In the genomic region with DNA sequence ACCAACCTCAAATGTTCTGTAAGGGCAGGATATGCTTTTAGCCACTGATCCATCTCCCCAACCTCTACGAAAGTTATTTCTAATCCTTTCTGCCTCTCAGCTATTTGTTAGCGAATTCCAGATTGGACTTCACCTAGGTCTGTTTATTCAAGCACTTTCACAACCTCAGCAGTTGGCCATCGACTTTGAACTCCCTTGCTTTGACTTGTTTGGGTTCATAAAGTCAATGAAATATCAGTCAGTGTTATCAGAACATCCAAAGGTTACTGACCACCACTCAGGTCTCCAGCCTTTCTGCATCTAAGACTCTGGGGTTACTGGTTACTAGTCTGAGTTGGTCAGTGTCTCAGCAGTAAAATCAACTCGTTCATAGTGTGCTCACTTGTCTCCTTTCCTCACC, we compare ENCODE assay signal across 29 mouse cellular contexts. TPM values are rescaled to one million over a fixed set of nuclear protein-coding genes. Genes with fewer than 3 reads are reported as not detected.
DNase-seq lines count a peak whose midpoint lies in the region; ATAC-seq and TF ChIP-seq lines count a peak whose summit lies in the region.
"Had no signal": no experiment of that assay in that cellular context is flagged by ENCODE, and none has a peak within 500 bp of the region (broad histone marks: within the 10 kb centered on the region; RNA-seq: fewer than 3 reads in every experiment).

No protein-coding gene starts in this region.

- DNase-seq in liver, adult 2 months (ENCODE audit: extremely low read depth, low read depth, low spot score): peak; percentile 100
- DNase-seq in liver, embryonic 14.5 days (ENCODE audit: low read depth in 3 of 3, low spot score in 3 of 3): peak; percentile 17 to 29 (median 26)
- DNase-seq in liver, postnatal 0 days: peak; percentile 27
- no peak for DNase-seq in frontal cortex, postnatal 25 days (ENCODE audit: low spot score in 2 of 2)
- DNase-seq in embryonic facial prominence, embryonic 10.5 days (ENCODE audit: low spot score): no peak
- no peak for DNase-seq in urinary bladder, adult 18-20 months (ENCODE audit: low spot score in 2 of 2)
- DNase-seq: adrenal gland, adult 2 months; adrenal gland, postnatal 10 days; adrenal gland, postnatal 25 days; cerebellum, adult 11 months; cerebellum, adult 18-20 months; cerebellum, adult 9-10 months; cerebellum, postnatal 10 days; cerebellum, postnatal 25 days had no signal

- 11% methylated on average over 4 of the region's 4 CpGs for WGBS in liver, adult 2 months
- 28% methylated on average over 4 of the region's 4 CpGs for WGBS in liver, embryonic 12.5 days (ENCODE audit: insufficient replicate concordance)
- 22% methylated on average over 4 of the region's 4 CpGs for WGBS in liver, embryonic 14.5 days (ENCODE audit: insufficient replicate concordance)
- WGBS in liver, embryonic 15.5 days (ENCODE audit: insufficient replicate concordance): 26% methylated on average over 4 of the region's 4 CpGs
- 23% methylated on average over 4 of the region's 4 CpGs for WGBS in liver, postnatal 0 days (ENCODE audit: insufficient replicate concordance)
- 64% methylated on average over 4 of the region's 4 CpGs for WGBS in embryonic facial prominence, embryonic 10.5 days

- H3K9ac ChIP-seq in liver, adult 2 months (ENCODE audit: low read depth, low read length): 0 out of 2 replicates have a peak overlapping the region, but pooled peaks have one; percentile 58
- H3K9ac ChIP-seq in liver, embryonic 12.5 days: no peak overlapping the region
- no peak overlapping the region for H3K9ac ChIP-seq in liver, embryonic 14.5 days (replicated peaks)
- H3K9ac ChIP-seq in liver, embryonic 15.5 days: no peak overlapping the region
- H3K9ac ChIP-seq in liver, postnatal 0 days (replicated peaks): no peak overlapping the region
- H3K9ac ChIP-seq: embryonic facial prominence, embryonic 13.5 days; embryonic facial prominence, embryonic 15.5 days; forebrain, embryonic 12.5 days had no signal

- H3K4me2 ChIP-seq in liver, embryonic 12.5 days: no peak overlapping the region
- H3K4me2 ChIP-seq in liver, embryonic 14.5 days (ENCODE audit: low read depth): no peak overlapping the region
- no peak overlapping the region for H3K4me2 ChIP-seq in liver, embryonic 15.5 days
- no peak overlapping the region for H3K4me2 ChIP-seq in liver, postnatal 0 days (ENCODE audit: low read depth, low read length)
- H3K4me2 ChIP-seq: embryonic facial prominence, embryonic 13.5 days; embryonic facial prominence, embryonic 15.5 days; forebrain, embryonic 12.5 days had no signal

- peaks cover 23% of the 10 kb centered on the region for H3K9me3 ChIP-seq in liver, embryonic 12.5 days (replicated peaks)
- H3K9me3 ChIP-seq in liver, embryonic 14.5 days (ENCODE audit: control insufficient read depth, low read length): no peaks in the 10 kb centered on the region; the same call in 1 of the 2 replicates
- 0 out of 2 replicates have a peak, but pooled peaks cover 4% of the 10 kb centered on the region for H3K9me3 ChIP-seq in liver, embryonic 15.5 days (replicated peaks)
- H3K9me3 ChIP-seq in liver, postnatal 0 days (ENCODE audit: low read length): no peaks in the 10 kb centered on the region
- H3K9me3 ChIP-seq in embryonic facial prominence, embryonic 10.5 days: peaks cover 42% of the 10 kb centered on the region

- no peak for ATAC-seq in liver, embryonic 12.5 days
- ATAC-seq in liver, embryonic 14.5 days (ENCODE audit: insufficient read depth): peak; percentile 51
- ATAC-seq in liver, embryonic 15.5 days (ENCODE audit: insufficient read depth): peak; percentile 57
- ATAC-seq in liver, postnatal 0 days: peak; percentile 81
- ATAC-seq: forebrain, embryonic 14.5 days; forebrain, embryonic 16.5 days had no signal

- TF ChIP-seq EP300 in liver, embryonic 14.5 days (IDR thresholded peaks at IDR 0.05; ENCODE audit: low read depth): no peak
- peak; percentile 89 for TF ChIP-seq EP300 in liver, postnatal 0 days (IDR thresholded peaks at IDR 0.05; ENCODE audit: low read depth)

- H3K79me2 ChIP-seq in liver, adult 2 months (ENCODE audit: control insufficient read depth, insufficient read depth, low read length): no peaks in the 10 kb centered on the region; the same call in none of the 2 replicates

- no peak for TF ChIP-seq CTCF in liver, adult 2 months (IDR thresholded peaks at IDR 0.05; ENCODE audit: low read depth, low read length)
- no peak for TF ChIP-seq CTCF in liver, embryonic 14.5 days (IDR thresholded peaks at IDR 0.05; ENCODE audit: low read depth)
- TF ChIP-seq CTCF in liver, postnatal 0 days (IDR thresholded peaks at IDR 0.05; ENCODE audit: low read depth): no peak

- no peaks in the 10 kb centered on the region for H3K36me3 ChIP-seq in liver, adult 2 months (ENCODE audit: control insufficient read depth, insufficient read depth, low read length)
- H3K36me3 ChIP-seq in liver, embryonic 12.5 days: no peaks in the 10 kb centered on the region
- H3K36me3 ChIP-seq in liver, embryonic 14.5 days (replicated peaks; ENCODE audit: control insufficient read depth, insufficient read depth, low read depth): no peaks in the 10 kb centered on the region
- no peaks in the 10 kb centered on the region for H3K36me3 ChIP-seq in liver, embryonic 15.5 days (replicated peaks)
- no peaks in the 10 kb centered on the region for H3K36me3 ChIP-seq in liver, postnatal 0 days (replicated peaks; ENCODE audit: insufficient read depth, low read length)
- no peaks in the 10 kb centered on the region for H3K36me3 ChIP-seq in embryonic facial prominence, embryonic 10.5 days (replicated peaks)
- H3K36me3 ChIP-seq: embryonic facial prominence, embryonic 13.5 days; embryonic facial prominence, embryonic 15.5 days; forebrain, embryonic 10.5 days; forebrain, embryonic 12.5 days had no signal

- no peak for TF ChIP-seq POLR2A in liver, adult 2 months (IDR thresholded peaks at IDR 0.05; ENCODE audit: extremely low read depth, insufficient read depth, low read length)

- H3K4me1 ChIP-seq in liver, adult 2 months (ENCODE audit: control insufficient read depth, insufficient read depth, low read length): peaks cover 26% of the 10 kb centered on the region
- no peaks in the 10 kb centered on the region for H3K4me1 ChIP-seq in liver, embryonic 12.5 days
- no peaks in the 10 kb centered on the region for H3K4me1 ChIP-seq in liver, embryonic 14.5 days (replicated peaks; ENCODE audit: control insufficient read depth in 2 of 2, insufficient read depth in 2 of 2, low read length in 1 of 2)
- no peaks in the 10 kb centered on the region for H3K4me1 ChIP-seq in liver, embryonic 15.5 days (replicated peaks)
- H3K4me1 ChIP-seq in liver, postnatal 0 days (ENCODE audit: insufficient read depth): no peaks in the 10 kb centered on the region; the same call in 1 of the 2 replicates
- H3K4me1 ChIP-seq in embryonic facial prominence, embryonic 10.5 days: no peaks in the 10 kb centered on the region
- H3K4me1 ChIP-seq: embryonic facial prominence, embryonic 13.5 days; embryonic facial prominence, embryonic 15.5 days; forebrain, embryonic 10.5 days; forebrain, embryonic 12.5 days had no signal

- peak overlapping the region; percentile 85 for H3K27ac ChIP-seq in liver, adult 2 months (replicated peaks; ENCODE audit: insufficient read depth, low read depth, low read length)
- no peak overlapping the region for H3K27ac ChIP-seq in liver, embryonic 12.5 days
- no peak overlapping the region for H3K27ac ChIP-seq in liver, embryonic 14.5 days
- H3K27ac ChIP-seq in liver, embryonic 15.5 days (replicated peaks): peak overlapping the region; percentile 39
- H3K27ac ChIP-seq in liver, postnatal 0 days (ENCODE audit: low read depth): peak overlapping the region; percentile 94
- H3K27ac ChIP-seq in embryonic facial prominence, embryonic 10.5 days (replicated peaks): no peak overlapping the region
- H3K27ac ChIP-seq: embryonic facial prominence, embryonic 13.5 days; embryonic facial prominence, embryonic 15.5 days; forebrain, embryonic 10.5 days; forebrain, embryonic 12.5 days had no signal

- no peak overlapping the region for H3K4me3 ChIP-seq in liver, adult 2 months (ENCODE audit: insufficient read depth, low read depth, low read length)
- no peak overlapping the region for H3K4me3 ChIP-seq in liver, embryonic 12.5 days
- H3K4me3 ChIP-seq in liver, embryonic 14.5 days (ENCODE audit: insufficient read depth in 1 of 2, low read depth in 2 of 2, low read length in 2 of 2): no peak overlapping the region
- H3K4me3 ChIP-seq in liver, embryonic 15.5 days (replicated peaks): no peak overlapping the region
- no peak overlapping the region for H3K4me3 ChIP-seq in liver, postnatal 0 days (ENCODE audit: low read depth, low read length)
- H3K4me3 ChIP-seq in embryonic facial prominence, embryonic 10.5 days: no peak overlapping the region
- H3K4me3 ChIP-seq: embryonic facial prominence, embryonic 13.5 days; embryonic facial prominence, embryonic 15.5 days; erythroblast, embryonic 14.5 days; forebrain, embryonic 10.5 days; forebrain, embryonic 12.5 days had no signal

- no peaks in the 10 kb centered on the region for H3K27me3 ChIP-seq in liver, adult 2 months (ENCODE audit: control insufficient read depth, insufficient read depth, low read length)
- H3K27me3 ChIP-seq in liver, embryonic 12.5 days (replicated peaks): no peaks in the 10 kb centered on the region
- H3K27me3 ChIP-seq in liver, embryonic 14.5 days (ENCODE audit: control insufficient read depth, insufficient read depth, low read length): no peaks in the 10 kb centered on the region
- no peaks in the 10 kb centered on the region for H3K27me3 ChIP-seq in liver, embryonic 15.5 days
- H3K27me3 ChIP-seq in liver, postnatal 0 days (ENCODE audit: insufficient read depth, low read length): no peaks in the 10 kb centered on the region
- H3K27me3 ChIP-seq in embryonic facial prominence, embryonic 10.5 days (replicated peaks; ENCODE audit: low read depth, poor library complexity, severe bottlenecking): no peaks in the 10 kb centered on the region
- H3K27me3 ChIP-seq: embryonic facial prominence, embryonic 13.5 days; embryonic facial prominence, embryonic 15.5 days; forebrain, embryonic 12.5 days had no signal

RNA-seq across cellular contexts. Expression of a gene that starts 11.7 kb away (rescaled TPM):
- total RNA-seq in liver, adult 2 months (2014; rRNA removed): 870 and 1,067 TPM in 2 replicates
- 112 and 118 TPM in 2 replicates for polyA plus RNA-seq in liver, adult 2 months (2012; rRNA removed)
- polyA plus RNA-seq in liver, embryonic 12.5 days (2016; fragmentation: Nextera tagmentation; extraction: Ambion mirVana): not detected in 2 replicates
- polyA plus RNA-seq in liver, embryonic 14.5 days (2012; rRNA removed): not detected in 2 replicates
- polyA plus RNA-seq in liver, embryonic 14.5 days (2014; fragmentation: Nextera tagmentation; extraction: Ambion mirVana): 0.10 and 0.16 TPM in 2 replicates
- polyA plus RNA-seq in liver, embryonic 15.5 days (2015; fragmentation: Nextera tagmentation; extraction: Ambion mirVana): 0.23 and 0.59 TPM in 2 replicates
- polyA plus RNA-seq in liver, postnatal 0 days (2015; fragmentation: Nextera tagmentation; extraction: Ambion mirVana): 281 and 351 TPM in 2 replicates
- polyA plus RNA-seq in embryonic facial prominence, embryonic 10.5 days (2016; fragmentation: Nextera tagmentation; extraction: Ambion mirVana): not detected in 2 replicates
- total RNA-seq: adrenal gland, postnatal 25 days; ES-E14; MEL had no signal
- polyA plus RNA-seq: adrenal gland, adult 2 months; brain, embryonic 14.5 days; C2C12; cortical plate, adult 2 months; embryonic facial prominence, embryonic 11.5 days; embryonic facial prominence, embryonic 13.5 days; embryonic facial prominence, embryonic 15.5 days; erythroblast, embryonic 14.5 days; forebrain, embryonic 10.5 days; forebrain, embryonic 12.5 days; forebrain, embryonic 14.5 days; forebrain, embryonic 16.5 days had no signal

RNA-seq across cellular contexts. Expression of a gene that starts 57.9 kb away (rescaled TPM):
- total RNA-seq in liver, adult 2 months (2014; rRNA removed): 62.1 and 121 TPM in 2 replicates
- 15.6 and 19.1 TPM in 2 replicates for polyA plus RNA-seq in liver, adult 2 months (2012; rRNA removed)
- not detected in 2 replicates for polyA plus RNA-seq in liver, embryonic 12.5 days (2016; fragmentation: Nextera tagmentation; extraction: Ambion mirVana)
- polyA plus RNA-seq in liver, embryonic 14.5 days (2012; rRNA removed): not detected in 2 replicates
- 0.19 TPM in 1 of 2 replicates, not detected in the other for polyA plus RNA-seq in liver, embryonic 14.5 days (2014; fragmentation: Nextera tagmentation; extraction: Ambion mirVana)
- polyA plus RNA-seq in liver, embryonic 15.5 days (2015; fragmentation: Nextera tagmentation; extraction: Ambion mirVana): 0.13 TPM in 1 of 2 replicates, not detected in the other
- 19.2 and 31.0 TPM in 2 replicates for polyA plus RNA-seq in liver, postnatal 0 days (2015; fragmentation: Nextera tagmentation; extraction: Ambion mirVana)
- not detected in 2 replicates for polyA plus RNA-seq in embryonic facial prominence, embryonic 10.5 days (2016; fragmentation: Nextera tagmentation; extraction: Ambion mirVana)
- total RNA-seq: adrenal gland, adult 2 months; adrenal gland, postnatal 25 days; ES-E14; MEL had no signal
- polyA plus RNA-seq: adrenal gland, adult 2 months; brain, embryonic 14.5 days; C2C12; cortical plate, adult 2 months; embryonic facial prominence, embryonic 11.5 days; embryonic facial prominence, embryonic 13.5 days; embryonic facial prominence, embryonic 15.5 days; erythroblast, embryonic 14.5 days; forebrain, embryonic 10.5 days; forebrain, embryonic 12.5 days; forebrain, embryonic 14.5 days; forebrain, embryonic 16.5 days had no signal

Comparison
In these comparisons a context has a peak if more than half of its experiments do, and no peak if none do; other contexts are left out.
1. H3K27ac ChIP-seq: peak in liver, adult 2 months (single experiment), liver, embryonic 15.5 days (single experiment) and liver, postnatal 0 days (single experiment); none in liver, embryonic 12.5 days (single experiment), liver, embryonic 14.5 days (single experiment) and embryonic facial prominence, embryonic 10.5 days (single experiment).
2. RNA of a gene that starts 11.7 kb away (polyA plus RNA-seq): 281 to 351 TPM in liver, postnatal 0 days and 112 to 118 TPM in liver, adult 2 months; 0.23 to 0.59 TPM in liver, embryonic 15.5 days, 0.10 to 0.16 TPM in liver, embryonic 14.5 days, not detected in liver, embryonic 12.5 days and not detected in embryonic facial prominence, embryonic 10.5 days; every median in the first group is over 10 times any median in the second.
3. RNA of a gene that starts 57.9 kb away (polyA plus RNA-seq): 19.2 to 31.0 TPM in liver, postnatal 0 days and 15.6 to 19.1 TPM in liver, adult 2 months; 0.13 TPM in liver, embryonic 15.5 days, not detected in liver, embryonic 12.5 days, 0.19 TPM in liver, embryonic 14.5 days and not detected in embryonic facial prominence, embryonic 10.5 days; every median in the first group is over 10 times any median in the second.
4. DNase-seq: peak in liver, adult 2 months (single experiment), liver, embryonic 14.5 days (3 of 3) and liver, postnatal 0 days (single experiment); none in frontal cortex, postnatal 25 days (0 of 2), embryonic facial prominence, embryonic 10.5 days (single experiment) and urinary bladder, adult 18-20 months (0 of 2).